Mouse (Mus musculus) cerebellum, postnatal 4 days (tissue): ENCODE measurements around the gene Dlec1.

Experiments used
- DNase-seq, 2 experiments: peaks; one replicate each; pipeline ENCODE4 v3.0.0; 2022; ENCODE audit warnings: low spot score in 2 of 2, mixed read lengths in 1 of 2

The Dlec1 gene

GRCm38 (mm10) chr9:119089437-119089836 is 12.8 kb upstream of the Dlec1 start:
- no peak for DNase-seq

- no peak for DNase-seq
Observed at GRCm38 (mm10) chr9:119090462-119090861, 11.8 kb upstream of the Dlec1 start.

- no peak for DNase-seq
Observed at GRCm38 (mm10) chr9:119091581-119092310, 10.5 kb upstream of the Dlec1 start.

- DNase-seq, result no peak
Observed at GRCm38 (mm10) chr9:119092473-119093418, 9.5 kb upstream of the Dlec1 start.

GRCm38 (mm10) chr9:119093419-119094295 is 8.6 kb upstream of the Dlec1 start, which contains the start of gene Plcd1:
Gene Plcd1 (minus strand): TSS chr9:119093502.
- peak; percentile 77 for DNase-seq

- DNase-seq, result peak in 1 of 2 experiments; percentile 42
Observed at GRCm38 (mm10) chr9:119094462-119095109, 7.7 kb upstream of the Dlec1 start.

- no peak for DNase-seq
Observed at GRCm38 (mm10) chr9:119100177-119100898, 1.9 kb upstream of the Dlec1 start.

- no peak for DNase-seq
Observed at GRCm38 (mm10) chr9:119102783-119103113, 470 bp downstream of the Dlec1 start.

- no peak for DNase-seq
Observed at GRCm38 (mm10) chr9:119107566-119107965, 5.3 kb downstream of the Dlec1 start.

- no peak for DNase-seq
Observed at GRCm38 (mm10) chr9:119109685-119110353, 7.5 kb downstream of the Dlec1 start.

- DNase-seq, result no peak
Observed at GRCm38 (mm10) chr9:119110640-119111039, 8.4 kb downstream of the Dlec1 start.

GRCm38 (mm10) chr9:119114911-119115310 is 12.6 kb downstream of the Dlec1 start:
- DNase-seq, result no peak

- no peak for DNase-seq
Observed at GRCm38 (mm10) chr9:119119409-119120167, 17.3 kb downstream of the Dlec1 start.

- DNase-seq, result no peak
Observed at GRCm38 (mm10) chr9:119120168-119120560, 17.9 kb downstream of the Dlec1 start.

GRCm38 (mm10) chr9:119122596-119123369 is 20.5 kb downstream of the Dlec1 start:
- no peak for DNase-seq

GRCm38 (mm10) chr9:119128436-119129181 is 26.3 kb downstream of the Dlec1 start:
- no peak for DNase-seq

GRCm38 (mm10) chr9:119130692-119131091 is 28.4 kb downstream of the Dlec1 start:
- DNase-seq, result no peak

- DNase-seq, result no peak
Observed at GRCm38 (mm10) chr9:119138836-119139235, 36.6 kb downstream of the Dlec1 start.
